Mouse (Mus musculus) spleen, adult 12 weeks (tissue): ENCODE data around the gene Kcnh5.

ENCODE experiments used
- DNase-seq: peaks from one replicate; pipeline ENCODE4 v3.0.0; 2022; ENCODE audit warnings: low spot score

Gene Kcnh5

GRCm38 (mm10) chr12:75176691-75177645, at the start of gene Kcnh5:
TSS of gene Kcnh5 (minus strand) at chr12:75177332.
- DNase-seq, result no peak

GRCm38 (mm10) chr12:75223966-75224365, 46.8 kb upstream of the Kcnh5 start:
- DNase-seq, result no peak

DNA sequence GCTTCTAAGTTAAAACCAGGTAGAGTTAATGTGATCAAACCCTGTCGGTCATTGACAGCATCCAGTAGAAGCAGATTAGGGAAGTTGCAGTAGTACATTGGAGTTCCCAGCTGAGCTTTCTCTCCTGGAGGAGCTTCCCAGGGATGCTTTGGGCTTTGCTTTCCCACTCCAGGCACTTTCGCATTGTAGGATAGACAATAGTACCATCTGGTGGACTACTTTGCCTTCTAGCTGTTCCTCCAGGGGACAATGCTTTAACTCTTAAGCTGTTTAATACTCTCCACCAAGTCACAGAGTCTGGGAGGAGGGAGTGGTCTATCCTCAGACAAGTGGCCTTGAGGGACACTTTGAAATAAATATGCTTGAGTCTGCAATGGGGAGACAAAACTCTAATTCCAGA, 12.3 kb upstream of the Kcnh5 start:
- DNase-seq, result no peak

- DNase-seq, result no peak
These were observed 5.5 kb upstream of the Kcnh5 start for GRCm38 (mm10) chr12:75182646-75183045.

- no peak for DNase-seq
These were observed 2.4 kb upstream of the Kcnh5 start for GRCm38 (mm10) chr12:75179491-75179890.

DNA sequence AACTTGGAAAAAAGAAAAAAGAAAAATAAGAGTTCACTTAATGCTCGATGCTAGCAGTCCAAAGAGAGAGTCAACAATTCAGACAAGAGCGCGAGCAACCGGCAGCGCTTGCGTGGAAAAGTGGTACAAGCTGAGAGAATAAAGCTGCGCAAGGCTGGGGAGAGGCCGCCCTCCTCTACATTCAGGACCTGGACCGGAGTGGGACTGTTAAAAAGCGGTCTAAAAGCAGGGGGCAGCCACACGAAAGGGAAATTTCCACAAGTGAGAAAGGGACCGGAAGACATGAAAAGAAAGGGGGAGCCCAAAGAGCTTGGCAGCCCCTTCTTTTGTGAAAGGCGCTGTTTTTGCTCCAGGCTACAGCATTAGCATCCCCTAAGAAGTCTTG, 506 bp upstream of the Kcnh5 start:
- DNase-seq, result no peak

- no peak for DNase-seq
These were observed 1.1 kb downstream of the Kcnh5 start for GRCm38 (mm10) chr12:75175931-75176565.

DNA sequence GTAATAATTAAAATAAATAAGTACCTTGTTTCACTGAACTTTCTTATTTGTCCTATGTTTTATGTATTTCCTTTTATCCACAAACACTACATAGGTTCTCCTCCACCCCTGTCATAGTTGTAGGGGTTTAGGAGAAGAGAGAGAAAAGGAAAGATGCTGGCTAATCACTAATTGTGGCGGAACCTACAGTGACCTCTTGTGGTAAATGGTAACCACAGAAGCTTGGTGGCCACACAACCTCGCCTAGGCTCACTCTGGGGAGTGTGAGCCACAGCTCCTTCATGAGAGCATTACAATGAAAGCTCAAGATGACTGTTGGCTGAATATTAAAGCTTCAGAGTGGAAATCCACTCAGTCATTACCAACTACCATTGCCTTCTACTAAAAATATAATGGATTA, 6.2 kb downstream of the Kcnh5 start:
- no peak for DNase-seq

DNA sequence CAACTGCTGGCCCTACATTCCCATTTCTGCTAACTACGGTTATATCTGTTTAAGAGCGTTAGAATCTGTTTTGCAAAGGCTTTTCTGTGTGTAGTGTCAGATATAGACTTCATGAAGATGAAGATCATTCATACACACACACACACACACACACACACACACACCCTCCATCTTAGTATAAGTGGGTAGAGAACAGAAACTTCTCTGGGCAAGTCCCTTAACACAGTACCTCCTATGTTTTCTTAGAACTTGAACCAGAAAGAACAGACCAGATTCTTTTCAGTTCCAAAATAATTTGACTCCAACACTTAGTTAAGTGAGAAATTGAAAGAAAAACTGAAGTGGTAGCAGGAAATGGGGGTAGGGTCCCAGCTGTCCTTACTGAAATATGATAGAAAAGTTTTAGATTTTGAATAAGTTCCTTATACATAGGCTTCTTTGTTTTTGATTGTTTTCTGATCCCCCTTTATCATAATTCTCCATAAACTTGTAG, 24.0 kb downstream of the Kcnh5 start:
- no peak for DNase-seq

- DNase-seq, result no peak
These were observed 37.3 kb downstream of the Kcnh5 start for GRCm38 (mm10) chr12:75139792-75140191.

GRCm38 (mm10) chr12:75091921-75092320, 85.2 kb downstream of the Kcnh5 start:
- no peak for DNase-seq

GRCm38 (mm10) chr12:75090957-75091356, 86.2 kb downstream of the Kcnh5 start:
- DNase-seq, result no peak

GRCm38 (mm10) chr12:75077175-75077574, 100.0 kb downstream of the Kcnh5 start:
- no peak for DNase-seq

- DNase-seq, result no peak
These were observed 106.1 kb downstream of the Kcnh5 start for GRCm38 (mm10) chr12:75071043-75071442.

GRCm38 (mm10) chr12:75062571-75062970, 114.6 kb downstream of the Kcnh5 start:
- no peak for DNase-seq

- no peak for DNase-seq
These were observed 115.4 kb downstream of the Kcnh5 start for GRCm38 (mm10) chr12:75061731-75062130.

DNA sequence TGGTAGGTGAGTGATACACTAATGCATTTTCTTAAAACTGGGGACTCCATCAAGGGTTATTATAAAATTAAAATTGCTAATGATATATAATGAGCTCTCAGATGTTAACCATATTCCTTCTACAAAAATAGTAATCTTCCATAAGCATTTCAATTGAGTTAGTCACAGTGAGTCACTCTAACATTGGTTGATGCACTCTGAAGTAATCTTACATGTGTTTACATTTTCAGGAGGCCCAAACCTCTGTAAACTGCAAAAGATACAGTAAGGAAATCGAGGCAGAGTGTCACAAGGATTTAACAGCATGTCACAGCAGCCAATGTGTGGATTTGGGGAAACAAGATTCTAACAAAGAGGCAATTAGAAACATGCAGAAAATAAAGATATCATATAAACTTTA, 123.4 kb downstream of the Kcnh5 start:
- DNase-seq, result no peak

- DNase-seq, result no peak
These were observed 140.4 kb downstream of the Kcnh5 start for GRCm38 (mm10) chr12:75036694-75037093.

- no peak for DNase-seq
These were observed 144.9 kb downstream of the Kcnh5 start for GRCm38 (mm10) chr12:75031970-75032864.

DNA sequence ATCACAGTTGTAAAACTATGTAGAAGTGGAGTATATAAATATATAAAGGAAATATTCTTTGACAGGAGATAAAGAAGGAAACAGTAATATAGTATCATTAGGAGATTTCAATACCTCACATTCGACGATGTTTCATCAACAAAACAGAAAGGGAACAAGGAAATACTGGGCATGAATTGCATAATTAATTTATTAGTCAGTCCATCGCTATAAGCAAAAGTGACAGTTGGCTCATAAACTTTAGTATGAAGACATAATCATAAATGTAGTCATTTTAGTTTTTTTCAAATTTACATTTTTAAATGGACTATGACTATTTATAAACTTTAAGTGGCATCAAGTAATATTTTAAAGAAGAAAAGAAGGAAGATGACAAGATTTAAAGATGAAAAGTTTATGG, 205.9 kb downstream of the Kcnh5 start:
- DNase-seq, result no peak

DNA sequence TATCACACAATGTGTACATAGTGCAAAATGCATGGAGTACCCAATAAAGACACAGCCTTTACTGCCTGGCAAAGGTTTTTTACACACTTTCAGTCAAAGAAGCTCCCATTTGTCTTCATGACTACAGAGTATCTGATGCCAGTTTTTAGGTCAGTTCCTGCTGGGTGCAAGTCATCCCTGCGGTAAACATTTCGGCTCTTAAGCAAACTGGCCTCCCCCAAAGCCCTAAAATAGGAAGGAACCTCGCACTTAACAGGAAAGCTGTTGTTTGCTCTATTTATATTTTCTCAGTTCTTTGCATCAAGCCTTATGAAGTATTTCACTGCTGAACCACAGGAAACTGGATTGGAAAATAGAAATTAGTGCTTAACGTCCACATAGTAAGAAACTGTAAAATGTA, 207.7 kb downstream of the Kcnh5 start:
- no peak for DNase-seq

DNA sequence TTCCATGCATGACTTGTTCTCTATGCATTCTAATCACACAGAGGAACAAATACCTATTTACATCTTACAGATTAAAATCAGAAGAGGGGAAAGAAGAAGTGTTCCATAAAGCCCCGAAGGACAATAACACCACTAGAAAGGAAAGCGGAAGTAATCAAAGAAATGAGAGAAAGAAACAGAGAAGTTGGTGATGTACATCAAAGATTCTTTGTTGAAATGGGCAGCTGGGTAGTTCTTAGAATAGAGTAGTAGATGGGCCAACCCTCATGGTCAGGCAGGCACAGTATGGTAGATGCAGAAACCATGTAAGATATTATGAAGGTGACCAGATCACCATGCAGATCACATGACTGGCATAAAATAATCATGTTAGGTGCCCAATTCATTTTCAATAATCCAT, 210.9 kb downstream of the Kcnh5 start:
- no peak for DNase-seq
